Mouse (Mus musculus): ENCODE data around the gene Rsph1. TPM values are rescaled to one million over a fixed set of nuclear protein-coding genes. Genes with fewer than 3 reads are reported as not detected.

Rsph1 gene
- polyA plus RNA-seq, 1 experiment from 2014 or later: 1.7 TPM

DNA sequence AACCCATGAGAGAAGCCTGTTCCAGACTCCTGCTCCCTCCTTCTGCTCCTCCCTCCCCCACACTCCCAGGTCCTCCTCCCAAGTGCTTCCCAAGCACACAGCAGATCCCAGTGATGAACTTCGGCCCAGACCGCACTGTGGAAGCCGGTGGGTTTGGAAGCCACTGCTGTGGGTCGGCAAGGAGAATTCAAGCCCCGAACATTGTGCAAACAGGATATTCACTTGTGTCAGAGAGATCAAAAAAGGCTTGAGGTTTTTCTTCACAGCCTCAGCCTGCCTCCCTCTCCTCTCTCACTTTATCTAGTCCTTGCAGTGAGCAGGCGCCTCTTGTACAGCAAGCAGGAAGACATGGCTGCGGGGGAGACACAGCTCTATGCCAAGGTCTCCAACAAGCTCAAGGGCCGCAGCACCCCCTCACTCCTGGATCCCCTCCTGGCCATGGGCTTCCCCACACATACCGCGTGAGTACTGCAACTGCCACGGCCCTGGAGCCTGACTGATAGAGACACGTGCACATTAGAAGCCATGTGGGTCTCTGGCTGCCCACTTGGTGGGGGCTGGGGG, 69.3 kb downstream of the Rsph1 start, which contains the start of gene Ubash3a:
TSS of gene Ubash3a (plus strand) at position 103 of the 564 bp plus-strand sequence.
- H3K9ac ChIP-seq (ENCODE audit: low read length): no peak within 1 kb of the TSS
- DNase-seq (ENCODE audit: low spot score): no peak
- no peaks in the 10 kb centered on the region for H3K9me3 ChIP-seq (ENCODE audit: control insufficient read depth, low read length)
- H3K36me3 ChIP-seq (ENCODE audit: control insufficient read depth, insufficient read depth, low read length): no peaks in the 10 kb centered on the region
- no peaks in the 10 kb centered on the region for H3K4me1 ChIP-seq (ENCODE audit: control insufficient read depth, insufficient read depth, low read length)
- no peaks in the 10 kb centered on the region for H3K27me3 ChIP-seq (ENCODE audit: control insufficient read depth, insufficient read depth, low read length)
- H3K4me3 ChIP-seq (ENCODE audit: low read depth, low read length): no peak within 1 kb of the TSS
- WGBS: 88% methylated on average over 12 of the region's 12 CpGs
- H3K27ac ChIP-seq (ENCODE audit: low read depth, low read length): no peak within 1 kb of the TSS
- no peak for ATAC-seq (ENCODE audit: insufficient read depth, low FRiP score, low TSS enrichment)
- no peak within 1 kb of the TSS for H3K4me2 ChIP-seq (ENCODE audit: low read depth)

Other genes starting within 250 kb of the Rsph1 start
- gene Abcg1, start 219.7 kb downstream of the Rsph1 start, polyA plus RNA-seq (2014; fragmentation: Nextera tagmentation; extraction: Ambion mirVana): 8.5 and 9.7 TPM in 2 replicates
- 0.53 TPM in 1 of 2 replicates, not detected in the other for gene Tff3, start 147.7 kb downstream of the Rsph1 start, polyA plus RNA-seq (2014; fragmentation: Nextera tagmentation; extraction: Ambion mirVana)
- not detected in 2 replicates for gene Tff2, start 133.1 kb downstream of the Rsph1 start, polyA plus RNA-seq (2014; fragmentation: Nextera tagmentation; extraction: Ambion mirVana)
- gene Tff1, start 112.1 kb downstream of the Rsph1 start, polyA plus RNA-seq (2014; fragmentation: Nextera tagmentation; extraction: Ambion mirVana): not detected in 2 replicates
- gene Tmprss3, start 78.4 kb downstream of the Rsph1 start, polyA plus RNA-seq (2014; fragmentation: Nextera tagmentation; extraction: Ambion mirVana): not detected in 2 replicates
- gene Ubash3a, start 69.5 kb downstream of the Rsph1 start, polyA plus RNA-seq (2014; fragmentation: Nextera tagmentation; extraction: Ambion mirVana): 0.42 and 1.3 TPM in 2 replicates
- gene Slc37a1, start 9.4 kb upstream of the Rsph1 start, polyA plus RNA-seq (2014; fragmentation: Nextera tagmentation; extraction: Ambion mirVana): 11.2 and 13.9 TPM in 2 replicates
- 34.5 and 35.5 TPM in 2 replicates for gene Pde9a, start 108.8 kb upstream of the Rsph1 start, polyA plus RNA-seq (2014; fragmentation: Nextera tagmentation; extraction: Ambion mirVana)
- 40.1 and 42.5 TPM in 2 replicates for gene Wdr4, start 242.6 kb upstream of the Rsph1 start, polyA plus RNA-seq (2014; fragmentation: Nextera tagmentation; extraction: Ambion mirVana)
- 250 and 260 TPM in 2 replicates for gene Ndufv3, start 242.7 kb upstream of the Rsph1 start, polyA plus RNA-seq (2014; fragmentation: Nextera tagmentation; extraction: Ambion mirVana)

Data from neural tube, embryonic 11.5 days (tissue).